Mouse (Mus musculus) small intestine, adult 10 weeks (tissue): ENCODE data around the gene Clca3a1. TPM values are rescaled to one million over a fixed set of nuclear protein-coding genes. Genes with fewer than 3 reads are reported as not detected.

Experiments
- polyA plus RNA-seq: library from polyadenylated mRNA; stranded (reverse); fragments of 350-450 nt; fragmentation: Illumina TruSeq; extraction: RNeasy Lipid Tissue Mini Kit (QIAGEN cat#74804); gene quantifications from one replicate; pipeline ENCODE4 v1.2.3, GENCODE M21; 2014; ENCODE audit warnings: low replicate concordance

Clca3a1 gene
- 13.8 TPM for polyA plus RNA-seq

DNA sequence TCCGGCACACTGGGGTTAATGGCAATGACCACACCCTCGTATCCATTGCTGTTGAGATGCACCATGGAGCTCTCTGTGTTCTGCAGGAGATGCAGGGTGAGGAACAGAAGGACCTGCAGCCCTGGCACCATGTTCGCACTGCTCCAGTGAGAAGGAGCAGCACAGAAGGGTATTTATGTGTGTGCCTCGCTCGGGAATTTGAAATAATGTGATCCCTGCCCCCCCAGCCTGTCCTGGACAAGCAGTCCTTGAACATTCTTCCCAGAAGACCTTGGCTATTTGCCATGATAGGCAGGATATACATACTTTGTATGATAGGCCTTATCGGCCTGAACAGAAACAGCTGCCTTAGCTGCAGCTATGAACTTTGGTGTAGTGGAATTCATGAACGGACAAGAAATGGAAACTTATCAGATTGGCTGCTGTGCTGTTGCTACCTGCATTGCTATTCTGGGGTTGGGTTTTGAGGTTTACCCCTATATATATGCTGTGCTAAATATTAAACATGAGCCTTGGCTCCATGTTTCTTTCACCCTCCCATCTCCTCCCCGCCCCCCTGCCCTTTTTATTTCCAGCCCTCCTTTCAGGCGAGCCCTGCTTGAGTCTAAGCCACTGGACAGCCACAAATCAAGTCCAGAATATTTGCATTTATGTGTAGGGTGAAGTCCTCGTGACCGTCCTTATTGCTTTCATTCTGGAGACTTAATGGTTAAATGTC, at the start of gene Clca3a1:
Clca3a1 (minus strand) TSS at position 386 of the 718 bp plus-strand sequence.

DNA sequence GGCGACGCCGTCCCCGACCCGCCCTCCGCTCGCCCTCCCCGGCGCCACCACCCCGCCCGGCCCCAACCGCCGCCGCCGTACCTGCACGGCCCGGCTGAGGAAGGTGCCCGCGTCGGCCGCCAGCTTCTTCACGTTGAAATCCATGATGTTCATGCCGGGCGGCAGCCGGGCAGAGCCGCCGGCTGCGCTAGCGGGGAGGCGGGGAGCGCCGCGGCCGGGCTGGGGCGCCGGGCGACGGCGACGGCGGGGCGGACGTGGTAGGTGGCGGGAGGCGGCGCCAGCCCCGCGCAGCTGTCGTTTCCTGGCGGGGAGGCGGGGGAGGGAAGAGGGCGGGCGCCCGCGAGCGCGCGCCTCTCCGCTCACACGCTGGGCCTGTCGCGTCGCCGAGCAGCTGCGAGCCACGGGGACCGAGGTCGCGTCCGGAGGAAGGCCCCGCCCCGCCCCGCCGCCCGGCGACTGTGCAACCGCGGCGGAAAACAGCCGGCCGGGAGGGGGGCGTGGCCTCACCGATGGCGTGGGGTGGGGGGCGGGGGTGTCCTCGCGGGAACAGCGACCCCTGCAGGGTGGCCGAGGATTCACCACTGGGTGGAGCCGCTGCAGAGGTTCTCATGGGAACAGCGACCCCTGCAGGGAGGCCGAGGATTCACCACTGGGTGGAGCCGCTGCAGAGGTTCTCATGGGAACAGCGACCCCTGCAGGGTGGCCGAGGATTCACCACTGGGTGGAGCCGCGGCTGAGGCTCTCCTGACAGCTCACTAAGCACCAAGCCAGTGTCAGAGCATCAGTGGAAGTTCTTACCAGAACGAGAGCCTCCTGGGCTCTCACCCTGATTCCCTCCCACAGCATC, 40.7 kb downstream of the Clca3a1 start, which contains the start of gene Sh3glb1:
Sh3glb1 (minus strand) TSS at position 435 of the 847 bp plus-strand sequence.

Other genes with a start within 250 kb of the Clca3a1 start
- gene Hs2st1, start 190.8 kb downstream of the Clca3a1 start, polyA plus RNA-seq = 21.4 TPM
- gene Selenof, start 190.7 kb downstream of the Clca3a1 start, polyA plus RNA-seq = 1,036 TPM
- gene Sh3glb1, start 40.6 kb downstream of the Clca3a1 start, polyA plus RNA-seq = 333 TPM
- gene Clca3a2, start 58.5 kb upstream of the Clca3a1 start, polyA plus RNA-seq = 6.0 TPM
- gene Clca3b, start 88.4 kb upstream of the Clca3a1 start, polyA plus RNA-seq = 71.9 TPM
- gene Clca4b, start 171.6 kb upstream of the Clca3a1 start, polyA plus RNA-seq = 2,507 TPM
- 679 TPM for gene Clca4a, start 214.1 kb upstream of the Clca3a1 start, polyA plus RNA-seq